Mouse (Mus musculus) hindlimb bud, embryonic 11.5 days (tissue): ENCODE measurements around the gene Apeh.
A peak's percentile ranks its signal among the peaks of the same experiment; 100 is the strongest.
"Not testable (repeated sequence)": the region's sequence is repeated elsewhere in the genome, so short reads cannot be mapped to it uniquely, and the experiment has no call there.

ENCODE experiments used
- DNase-seq: peaks from one replicate; pipeline ENCODE4 v3.0.0-alpha.2; 2012; ENCODE audit warnings: low read depth, low spot score; ENCODE audit errors: extremely low spot score

Gene Apeh

GRCm38 (mm10) chr9:108094184-108094941, at the start of gene Apeh:
Gene Apeh (minus strand): TSS chr9:108094606.
- peak; percentile 77 for DNase-seq

- no peak for DNase-seq
Observed at GRCm38 (mm10) chr9:108143470-108143869, 49.1 kb upstream of the Apeh start.

GRCm38 (mm10) chr9:108141387-108141786, 47.0 kb upstream of the Apeh start:
- no peak for DNase-seq

- no peak for DNase-seq
Observed at GRCm38 (mm10) chr9:108139963-108140695, 45.7 kb upstream of the Apeh start.

GRCm38 (mm10) chr9:108139169-108139962, 45.0 kb upstream of the Apeh start:
- no peak for DNase-seq

GRCm38 (mm10) chr9:108138118-108138517, 43.7 kb upstream of the Apeh start:
- no peak for DNase-seq

GRCm38 (mm10) chr9:108137523-108137922, 43.1 kb upstream of the Apeh start:
- DNase-seq, result no peak

GRCm38 (mm10) chr9:108136930-108137462, 42.6 kb upstream of the Apeh start:
- no peak for DNase-seq

GRCm38 (mm10) chr9:108136225-108136624, 41.8 kb upstream of the Apeh start:
- peak; percentile 54 for DNase-seq

- DNase-seq, result not testable (repeated sequence)
Observed at GRCm38 (mm10) chr9:108135679-108136078, 41.3 kb upstream of the Apeh start.

- no peak for DNase-seq
Observed at GRCm38 (mm10) chr9:108133478-108133877, 39.1 kb upstream of the Apeh start.

GRCm38 (mm10) chr9:108132373-108132772, 38.0 kb upstream of the Apeh start:
- no peak for DNase-seq

- DNase-seq, result no peak
Observed at GRCm38 (mm10) chr9:108131502-108131901, 37.1 kb upstream of the Apeh start.

GRCm38 (mm10) chr9:108129042-108129948, 34.9 kb upstream of the Apeh start:
- DNase-seq, result no peak

GRCm38 (mm10) chr9:108128248-108128647, 33.8 kb upstream of the Apeh start:
- DNase-seq, result no peak

- no peak for DNase-seq
Observed at GRCm38 (mm10) chr9:108126436-108127180, 32.2 kb upstream of the Apeh start.

GRCm38 (mm10) chr9:108125731-108126130, 31.3 kb upstream of the Apeh start:
- DNase-seq, result no peak

- DNase-seq, result no peak
Observed at GRCm38 (mm10) chr9:108123916-108124315, 29.5 kb upstream of the Apeh start.

- no peak for DNase-seq
Observed at GRCm38 (mm10) chr9:108121170-108121969, 27.0 kb upstream of the Apeh start.
